In the genomic region with DNA sequence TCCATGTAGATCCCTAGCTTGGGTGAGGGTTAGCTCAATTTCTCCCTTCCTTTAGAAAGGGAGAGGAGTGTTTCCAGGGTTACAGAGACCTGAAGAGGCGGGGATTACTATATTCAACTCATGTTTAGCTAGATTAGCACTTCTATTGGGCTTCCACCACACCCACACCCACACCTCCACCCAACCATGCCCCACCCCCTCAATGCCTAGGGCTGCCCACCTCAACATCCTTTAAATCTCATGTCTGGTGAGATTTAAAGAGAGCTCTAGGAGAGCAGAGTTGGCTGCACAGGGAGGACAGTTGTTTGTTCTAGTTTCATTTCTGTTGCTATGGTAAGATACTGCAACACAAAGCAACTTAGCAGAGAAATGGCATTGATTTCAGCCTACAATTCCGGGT, we compare ENCODE assay signal across 18 mouse cellular contexts.
DNase-seq lines count a peak whose midpoint lies in the region; TF ChIP-seq lines count a peak whose summit lies in the region.
"Had no signal": no experiment of that assay in that cellular context is flagged by ENCODE, and none has a peak within 500 bp of the region (broad histone marks: within the 10 kb centered on the region; RNA-seq: fewer than 3 reads in every experiment).

No protein-coding gene starts in this region.

- intact Hi-C loops in gastrocnemius, adult 2 months (cut with DNase I): no loop called here
- intact Hi-C loops in left cerebral cortex, postnatal 10 days (cut with DNase I): no loop called here
- intact Hi-C loops in left cerebral cortex, postnatal 25 days (cut with DNase I): loop anchor here (5.0 kb wide), 2 partner anchors 132 to 207 kb away; no protein-coding TSS in a partner anchor

- no peak for TF ChIP-seq CTCF in gastrocnemius, adult 2 months (IDR thresholded peaks at IDR 0.05)

- H3K27ac ChIP-seq in gastrocnemius, adult 2 months: peak overlapping the region; percentile 20; the same call in 1 of the 2 replicates
- H3K27ac ChIP-seq: embryonic facial prominence, embryonic 12.5 days; heart, embryonic 13.5 days; hindbrain, embryonic 10.5 days; midbrain, embryonic 15.5 days; neural tube, embryonic 12.5 days had no signal

- no peak overlapping the region for H3K4me3 ChIP-seq in gastrocnemius, adult 2 months
- H3K4me3 ChIP-seq: embryonic facial prominence, embryonic 12.5 days; heart, embryonic 13.5 days; hindbrain, embryonic 10.5 days; midbrain, embryonic 15.5 days; neural tube, embryonic 12.5 days had no signal

- no peak for DNase-seq in gastrocnemius, adult 2 months
- DNase-seq in gastrocnemius, postnatal 10 days: no peak
- peak; percentile 12 to 24 for DNase-seq in left cerebral cortex, adult 18-20 months (ENCODE audit: low spot score in 2 of 2)
- no peak for DNase-seq in left cerebral cortex, postnatal 10 days (ENCODE audit: extremely low spot score in 1 of 2, low spot score in 2 of 2)
- DNase-seq in ZHBTc4 (ENCODE audit: low read depth, low spot score): peak; percentile 61
- DNase-seq in left cerebral cortex, postnatal 25 days (ENCODE audit: low spot score in 2 of 2): peak; percentile 24 to 52
- no peak for DNase-seq in neural tube, embryonic 10.5 days (ENCODE audit: extremely low spot score, low spot score)
- DNase-seq in spleen, adult 18-20 months: no peak
- DNase-seq: cerebellum, adult 11 months; cerebellum, postnatal 25 days; kidney, adult 9 months; liver; lung, adult 2 months had no signal

Comparison
In these comparisons a context has a peak if more than half of its experiments do, and no peak if none do; other contexts are left out.
1. DNase-seq: peak in left cerebral cortex, adult 18-20 months (2 of 2), ZHBTc4 (single experiment) and left cerebral cortex, postnatal 25 days (2 of 2); none in gastrocnemius, adult 2 months (single experiment), gastrocnemius, postnatal 10 days (single experiment), left cerebral cortex, postnatal 10 days (0 of 2), neural tube, embryonic 10.5 days (single experiment) and spleen, adult 18-20 months (0 of 2).